Mouse (Mus musculus) CD4-positive naive resting alpha-beta T cell, adult 57 days (primary cell): ENCODE measurements around the gene Rasgrf2. TPM values are rescaled to one million over a fixed set of nuclear protein-coding genes. Genes with fewer than 3 reads are reported as not detected.

Experiments
- total RNA-seq: library from RNA; stranded (reverse); gene quantifications from one replicate; pipeline ENCODE4 v1.2.4, GENCODE M21; 2023

Gene Rasgrf2
- 21.2 TPM for total RNA-seq

GRCm38 (mm10) chr13:92131384-92132150 is at the start of gene Rasgrf2:
Rasgrf2 (minus strand) TSS chr13:92131656.

GRCm38 (mm10) chr13:91876741-91877349 is 254.6 kb downstream of the Rasgrf2 start, which contains the start of gene Ckmt2:
Ckmt2 (minus strand) TSS chr13:91876885.

Other genes starting within 250 kb of the Rasgrf2 start
- not detected for gene Gm20379, start 174.3 kb upstream of the Rasgrf2 start, total RNA-seq
- gene Dhfr, start 223.1 kb upstream of the Rasgrf2 start, total RNA-seq = 1.3 TPM
- 49.0 TPM for gene Msh3, start 223.3 kb upstream of the Rasgrf2 start, total RNA-seq